Mouse (Mus musculus): ENCODE measurements around the gene Prkn.

GRCm38 (mm10) chr17:12037065-12037464 lies 1196.9 kb downstream of the Prkn start:
- no peak for TF ChIP-seq GATA1 (IDR thresholded peaks at IDR 0.05; ENCODE audit: borderline replicate concordance, low read length)
- no peak for TF ChIP-seq FLI1 (IDR thresholded peaks at IDR 0.05; ENCODE audit: low read length)
